Mouse (Mus musculus) heart, adult 2 months (tissue): ENCODE measurements around the gene Cavin2.

Experiments
- CTCF ChIP-seq: fragments of 200-600 bp; IDR thresholded peaks from 2 replicates; pipeline ENCODE4 v1.8.1; 2022; ENCODE audit warnings: antibody characterized with exemption, mild to moderate bottlenecking, moderate library complexity
- EP300 ChIP-seq: fragments of 200-500 bp; IDR thresholded peaks from 2 replicates; pipeline ENCODE4 v1.6.1; 2011; ENCODE audit warnings: low read depth, low read length, control low read depth; ENCODE audit not compliant: insufficient read depth
- POLR2A ChIP-seq: fragments of 200-500 bp; IDR thresholded peaks from 2 replicates; pipeline ENCODE4 v1.6.1; 2011; ENCODE audit warnings: mild to moderate bottlenecking, low read depth, low read length, control low read depth; ENCODE audit not compliant: insufficient read depth

DNA sequence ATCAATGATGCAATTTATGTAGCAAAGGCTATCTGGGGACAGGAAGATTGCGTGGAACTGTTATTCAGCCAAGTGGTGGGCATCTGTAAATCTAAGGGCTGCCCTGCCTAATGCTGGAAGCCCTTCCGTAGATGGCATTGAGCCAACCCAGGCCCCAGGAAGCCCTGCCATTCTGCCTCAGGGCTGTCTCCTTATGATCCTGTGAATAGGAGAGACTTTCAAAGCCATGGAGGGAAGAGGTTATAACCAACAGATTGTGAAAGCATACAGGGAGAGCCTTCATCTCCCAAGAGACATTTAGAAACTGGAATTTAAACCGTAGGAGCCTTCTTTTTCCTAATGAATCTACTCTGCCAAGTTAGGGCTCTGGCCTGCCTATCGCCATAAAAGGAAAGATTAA, 1.7 kb downstream of the Cavin2 start:
- TF ChIP-seq CTCF: no peak
- no peak for TF ChIP-seq EP300
- peak; percentile 25; the same call in 1 of the 2 replicates for TF ChIP-seq POLR2A
